Mouse (Mus musculus) cerebellum, adult 2 months (tissue): ENCODE results near the gene Spaca3. TPM values are rescaled to one million over a fixed set of nuclear protein-coding genes. Genes with fewer than 3 reads are reported as not detected.

Experiments used
- DNase-seq, 2 experiments: peaks; one replicate each; pipeline ENCODE4 v3.0.0; 2021
- H3K27ac ChIP-seq: fragments of 200-500 bp; 2 replicates; pipeline ENCODE4 v1.5.1; 2012; ENCODE audit warnings: low read length, control low read depth, inconsistent platforms; ENCODE audit not compliant: insufficient read depth
- H3K27me3 ChIP-seq: fragments of 200-500 bp; 2 replicates; pipeline ENCODE4 v1.6.1; 2012; ENCODE audit warnings: inconsistent platforms, mild to moderate bottlenecking, low read length, moderate library complexity; ENCODE audit not compliant: control insufficient read depth, insufficient read depth
- H3K4me1 ChIP-seq: fragments of 200-500 bp; 2 replicates; pipeline ENCODE4 v1.6.1; 2011; ENCODE audit warnings: low read length; ENCODE audit not compliant: control insufficient read depth, insufficient read depth
- H3K4me3 ChIP-seq: fragments of 200-500 bp; replicated peaks from 2 replicates; pipeline ENCODE3; 2011; ENCODE audit warnings: mild to moderate bottlenecking, low read depth, low read length, control low read depth; ENCODE audit not compliant: insufficient read depth
- CTCF ChIP-seq: fragments of 200-500 bp; IDR thresholded peaks from 2 replicates; pipeline ENCODE4 v1.5.1; 2011; ENCODE audit warnings: low read depth, mild to moderate bottlenecking, control low read depth, low read length, moderate library complexity, borderline replicate concordance; ENCODE audit not compliant: insufficient read depth
- POLR2A ChIP-seq: fragments of 200-500 bp; IDR thresholded peaks from 2 replicates; pipeline ENCODE4 v1.6.1; 2011; ENCODE audit warnings: low read length, control low read depth, borderline replicate concordance; ENCODE audit not compliant: insufficient read depth
- WGBS: fragments of 180-500 bp; shearing (Covaris S2); methylation state at CpG from one replicate; pipeline ENCODE4 v1.1.7; 2018; 5-methylcytosine and 5-hydroxymethylcytosine counted together
- polyA plus RNA-seq: library from polyadenylated mRNA; depleted of rRNA; stranded (reverse); fragments of >200 nt; gene quantifications from 2 replicates; pipeline ENCODE4 v1.2.3, GENCODE M21; 2012; rRNA removed

Gene Spaca3
- polyA plus RNA-seq, 1 experiment: not detected

DNA sequence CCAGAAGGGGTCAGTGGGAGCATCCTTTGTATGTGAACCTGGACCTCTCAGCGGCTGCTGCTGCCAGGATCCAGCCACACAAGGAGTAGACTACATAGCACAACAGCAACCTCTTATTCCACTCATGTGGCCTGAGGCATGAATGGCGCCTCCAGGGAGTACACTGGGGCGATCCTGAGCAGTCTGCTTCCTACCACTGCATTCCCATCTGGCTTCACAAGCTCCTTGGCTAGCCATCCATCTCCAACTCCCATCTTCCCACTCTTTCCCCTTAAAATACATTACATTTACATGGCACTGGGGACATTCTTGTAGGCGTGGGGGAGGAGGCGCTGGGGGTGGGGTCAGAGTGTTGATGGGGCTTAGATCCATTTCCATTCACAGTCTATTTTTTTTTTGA is 54.6 kb downstream of the Spaca3 start:
- H3K27ac ChIP-seq: no peak overlapping the region
- no peaks in the 10 kb centered on the region for H3K27me3 ChIP-seq
- DNase-seq: no peak
- TF ChIP-seq POLR2A (no peak), CTCF (no peak)
- H3K4me3 ChIP-seq: no peak overlapping the region
- no peaks in the 10 kb centered on the region; the same call in 1 of the 2 replicates for H3K4me1 ChIP-seq
- WGBS: 89% methylated on average over 5 of the region's 5 CpGs

DNA sequence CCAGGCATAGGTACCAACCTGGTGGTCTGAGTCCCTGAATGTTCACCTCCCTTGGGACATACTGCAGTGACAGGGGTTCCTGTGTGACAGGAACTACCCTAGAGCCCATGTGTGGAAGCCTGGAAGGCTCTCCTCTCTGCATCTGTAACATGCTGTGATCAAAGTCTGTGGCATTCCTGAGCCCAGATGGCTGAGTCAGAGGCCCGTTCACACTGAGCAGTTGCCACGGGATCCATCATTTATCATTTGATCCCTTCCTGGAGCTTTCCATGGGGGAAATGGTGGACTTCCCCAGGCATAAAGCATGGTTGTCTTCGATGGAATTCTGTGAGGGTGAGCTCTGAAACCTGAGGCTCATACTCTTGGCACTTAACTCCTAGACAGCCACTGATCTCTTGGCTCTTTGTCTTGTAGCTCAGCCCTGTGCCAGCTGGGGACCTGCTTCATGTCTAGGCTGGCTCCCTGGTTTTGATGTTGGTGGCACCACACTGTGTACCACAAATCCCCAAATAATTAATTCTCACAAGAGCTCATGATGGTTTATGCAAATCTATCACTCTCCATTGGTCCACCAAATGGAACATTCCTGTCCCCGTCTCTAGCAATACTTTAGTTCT is 55.4 kb downstream of the Spaca3 start:
- no peaks in the 10 kb centered on the region for H3K4me1 ChIP-seq
- peak in 1 of 2 experiments; percentile 39 for DNase-seq
- no peak overlapping the region for H3K27ac ChIP-seq
- TF ChIP-seq POLR2A: no peak
- no peak for TF ChIP-seq CTCF
- H3K27me3 ChIP-seq: no peaks in the 10 kb centered on the region
- 31% methylated on average over 4 of the region's 4 CpGs for WGBS
- H3K4me3 ChIP-seq: no peak overlapping the region

Other genes with a start within 250 kb of the Spaca3 start
- gene Myo1d, start 78.3 kb upstream of the Spaca3 start, polyA plus RNA-seq: 14.3 and 16.9 TPM in 2 replicates
- gene Tmem98, start 48.2 kb upstream of the Spaca3 start, polyA plus RNA-seq: 27.8 and 34.0 TPM in 2 replicates